In the genomic region with DNA sequence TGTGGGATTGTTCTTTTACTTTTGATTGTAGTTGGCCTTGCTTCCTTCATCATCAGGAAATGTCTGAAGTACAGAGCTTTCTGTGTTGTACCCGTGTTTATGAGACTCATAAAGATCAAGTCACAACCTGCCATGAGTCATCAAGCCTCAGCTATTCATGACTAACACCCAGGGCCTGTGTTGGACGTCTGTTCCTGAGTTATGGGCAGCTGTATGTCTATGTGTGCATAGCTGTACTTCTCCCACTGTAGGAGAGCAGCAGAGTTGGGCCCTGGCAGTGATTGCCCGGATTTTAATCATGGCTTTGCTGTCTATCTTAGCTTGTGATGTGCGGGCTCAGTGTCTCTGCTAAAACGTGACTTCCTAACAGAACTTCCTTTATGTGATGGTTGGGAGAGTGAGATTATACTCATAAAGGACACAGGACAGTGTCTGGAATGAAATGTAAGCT, we compare ENCODE assay signal across 12 mouse cellular contexts. TPM values are rescaled to one million over a fixed set of nuclear protein-coding genes. Genes with fewer than 3 reads are reported as not detected.
A peak's percentile ranks its signal among the peaks of the same experiment; 100 is the strongest.
DNase-seq lines count a peak whose midpoint lies in the region; ATAC-seq and TF ChIP-seq lines count a peak whose summit lies in the region.
"Had no signal": no experiment of that assay in that cellular context is flagged by ENCODE, and none has a peak within 500 bp of the region (broad histone marks: within the 10 kb centered on the region; RNA-seq: fewer than 3 reads in every experiment).

No protein-coding gene starts in this region.

- no peak overlapping the region for H3K9ac ChIP-seq in heart, embryonic 13.5 days
- H3K9ac ChIP-seq in liver, embryonic 12.5 days = no peak overlapping the region
- H3K9ac ChIP-seq: stomach, embryonic 15.5 days had no signal

- H3K27me3 ChIP-seq in heart, embryonic 13.5 days (replicated peaks) = no peaks in the 10 kb centered on the region
- no peaks in the 10 kb centered on the region for H3K27me3 ChIP-seq in heart, embryonic 10.5 days (ENCODE audit: insufficient read depth, poor library complexity, severe bottlenecking)
- H3K27me3 ChIP-seq in C2C12 (ENCODE audit: control insufficient read depth, insufficient read depth, insufficient read length) = no peaks in the 10 kb centered on the region
- H3K27me3 ChIP-seq in liver, embryonic 12.5 days (replicated peaks) = no peaks in the 10 kb centered on the region
- H3K27me3 ChIP-seq: stomach, embryonic 15.5 days had no signal

- peak overlapping the region; percentile 48 for H3K27ac ChIP-seq in heart, embryonic 13.5 days (replicated peaks)
- H3K27ac ChIP-seq in heart, embryonic 10.5 days = no peak overlapping the region
- peak overlapping the region; percentile 69; the same call in 1 of the 2 replicates for H3K27ac ChIP-seq in bone marrow, adult 2 months (ENCODE audit: control insufficient read depth, insufficient read depth, low read depth, low read length, poor library complexity)
- H3K27ac ChIP-seq in liver, embryonic 12.5 days = peak overlapping the region; percentile 57
- H3K27ac ChIP-seq: stomach, embryonic 15.5 days had no signal

- WGBS in heart, embryonic 13.5 days = 57% methylated on average over 5 of the region's 5 CpGs
- WGBS in heart, embryonic 10.5 days = 66% methylated on average over 5 of the region's 5 CpGs
- WGBS in bone marrow, adult 2 months = 25% methylated on average over 5 of the region's 5 CpGs
- 25% methylated on average over 5 of the region's 5 CpGs for WGBS in liver, embryonic 12.5 days (ENCODE audit: insufficient replicate concordance)

- 0 out of 2 replicates have a peak, but pooled peaks cover 5% of the 10 kb centered on the region for H3K4me1 ChIP-seq in heart, embryonic 13.5 days
- H3K4me1 ChIP-seq in heart, embryonic 10.5 days = no peaks in the 10 kb centered on the region
- H3K4me1 ChIP-seq in bone marrow, adult 2 months (ENCODE audit: control insufficient read depth, insufficient read depth, low read length) = no peaks in the 10 kb centered on the region; the same call in 1 of the 2 replicates
- H3K4me1 ChIP-seq in liver, embryonic 12.5 days = peaks cover 22% of the 10 kb centered on the region
- H3K4me1 ChIP-seq: stomach, embryonic 15.5 days had no signal

- H3K4me2 ChIP-seq in heart, embryonic 13.5 days = no peak overlapping the region
- H3K4me2 ChIP-seq in liver, embryonic 12.5 days = peak overlapping the region; percentile 20
- H3K4me2 ChIP-seq: stomach, embryonic 15.5 days had no signal

- peaks cover 41% of the 10 kb centered on the region for H3K79me2 ChIP-seq in C2C12 (ENCODE audit: control insufficient read depth, insufficient read depth)

- DNase-seq in heart, embryonic 10.5 days (ENCODE audit: low spot score) = no peak
- no peak for DNase-seq in embryo, embryonic 9.5 days (ENCODE audit: extremely low spot score)
- no peak for DNase-seq in embryo, embryonic 10 days (ENCODE audit: low spot score)
- no peak for DNase-seq in lung, adult 18-20 months
- DNase-seq: cerebellum, postnatal 10 days; lung, postnatal 36 days had no signal

- H3K79me3 ChIP-seq in C2C12 (ENCODE audit: low read depth) = peaks cover 6% of the 10 kb centered on the region

- H3K9me3 ChIP-seq in heart, embryonic 13.5 days = no peaks in the 10 kb centered on the region
- H3K9me3 ChIP-seq in heart, embryonic 10.5 days = no peaks in the 10 kb centered on the region
- no peaks in the 10 kb centered on the region for H3K9me3 ChIP-seq in liver, embryonic 12.5 days (replicated peaks)
- H3K9me3 ChIP-seq: stomach, embryonic 15.5 days had no signal

- TF ChIP-seq CTCF in C2C12 (IDR thresholded peaks at IDR 0.05; ENCODE audit: control insufficient read depth, insufficient read depth, insufficient read length) = no peak
- no peak for TF ChIP-seq CTCF in bone marrow, adult 2 months (IDR thresholded peaks at IDR 0.05; ENCODE audit: control insufficient read depth, insufficient read depth, low read length)

- H3K36me3 ChIP-seq in heart, embryonic 13.5 days = peaks cover 94% of the 10 kb centered on the region
- peaks cover 81% of the 10 kb centered on the region for H3K36me3 ChIP-seq in heart, embryonic 10.5 days
- peaks cover 86% of the 10 kb centered on the region for H3K36me3 ChIP-seq in C2C12 (ENCODE audit: control insufficient read depth, insufficient read depth)
- H3K36me3 ChIP-seq in liver, embryonic 12.5 days = peaks cover 86% of the 10 kb centered on the region

- no peak for TF ChIP-seq POLR2A in bone marrow, adult 2 months (IDR thresholded peaks at IDR 0.05; ENCODE audit: borderline replicate concordance, control insufficient read depth, low read depth, low read length)

- H3ac ChIP-seq in C2C12 (ENCODE audit: control insufficient read depth, insufficient read length, low read depth) = no peak overlapping the region

- ATAC-seq in heart, embryonic 13.5 days (ENCODE audit: extremely low read depth, insufficient number of reproducible peaks, low FRiP score, low TSS enrichment) = no peak
- no peak for ATAC-seq in liver, embryonic 12.5 days
- ATAC-seq: forebrain, embryonic 14.5 days had no signal

- no peak overlapping the region for H3K4me3 ChIP-seq in heart, embryonic 13.5 days
- no peak overlapping the region for H3K4me3 ChIP-seq in heart, embryonic 10.5 days
- H3K4me3 ChIP-seq in C2C12 (ENCODE audit: insufficient read depth, poor library complexity, severe bottlenecking) = no peak overlapping the region
- no peak overlapping the region for H3K4me3 ChIP-seq in bone marrow, adult 2 months (replicated peaks; ENCODE audit: control insufficient read depth, low read depth, low read length)
- H3K4me3 ChIP-seq in liver, embryonic 12.5 days = no peak overlapping the region
- H3K4me3 ChIP-seq: stomach, embryonic 15.5 days had no signal

TF ChIP-seq in C2C12, 6 proteins besides CTCF, POLR2A, EP300 and RAD21:
- TF ChIP-seq MAX (IDR thresholded peaks at IDR 0.05) = no peak
- no peak for TF ChIP-seq MYOG (IDR thresholded peaks at IDR 0.05; ENCODE audit: control insufficient read depth, extremely low read depth, insufficient read length)
- peak; percentile 67 for TF ChIP-seq MYOD1 (IDR thresholded peaks at IDR 0.05; ENCODE audit: control insufficient read depth, insufficient read length, low read depth)
- TF ChIP-seq FOSL1 (IDR thresholded peaks at IDR 0.05; ENCODE audit: insufficient read depth, low read length, poor library complexity, severe bottlenecking) = peak; percentile 93
- no peak for TF ChIP-seq USF1 (IDR thresholded peaks at IDR 0.05; ENCODE audit: low read depth)

RNA-seq across cellular contexts. Expression of a gene that starts 31.3 kb away (rescaled TPM):
- 29.2 and 40.0 TPM in 2 replicates for polyA plus RNA-seq in heart, embryonic 13.5 days (2015; fragmentation: Nextera tagmentation; extraction: Ambion mirVana)
- polyA plus RNA-seq in heart, embryonic 10.5 days (2016; fragmentation: Nextera tagmentation; extraction: Ambion mirVana) = 31.5 and 31.6 TPM in 2 replicates
- polyA plus RNA-seq in C2C12 (2012; fragmentation: generic; extraction: Trizol) = 23.6 TPM
- polyA plus RNA-seq in bone marrow, adult 2 months (2011; ENCODE audit: insufficient read depth, insufficient read length, low replicate concordance, missing spikeins) = 32.3 and 72.0 TPM in 2 replicates
- polyA plus RNA-seq in liver, embryonic 12.5 days (2016; fragmentation: Nextera tagmentation; extraction: Ambion mirVana) = 17.1 and 19.0 TPM in 2 replicates

RNA-seq across cellular contexts. Expression of a gene that starts 46.8 kb away (rescaled TPM):
- polyA plus RNA-seq in heart, embryonic 13.5 days (2015; fragmentation: Nextera tagmentation; extraction: Ambion mirVana) = not detected in 2 replicates
- not detected in 2 replicates for polyA plus RNA-seq in heart, embryonic 10.5 days (2016; fragmentation: Nextera tagmentation; extraction: Ambion mirVana)
- 0.23 TPM for polyA plus RNA-seq in C2C12 (2012; fragmentation: generic; extraction: Trizol)
- polyA plus RNA-seq in bone marrow, adult 2 months (2011; ENCODE audit: insufficient read depth, insufficient read length, low replicate concordance, missing spikeins) = not detected in 2 replicates
- polyA plus RNA-seq in liver, embryonic 12.5 days (2016; fragmentation: Nextera tagmentation; extraction: Ambion mirVana) = not detected in 2 replicates
- polyA plus RNA-seq: forebrain, embryonic 14.5 days had no signal

RNA-seq across cellular contexts. Expression of a gene that starts 52.6 kb away (rescaled TPM):
- 18.4 and 18.7 TPM in 2 replicates for polyA plus RNA-seq in heart, embryonic 13.5 days (2015; fragmentation: Nextera tagmentation; extraction: Ambion mirVana)
- 24.5 and 25.0 TPM in 2 replicates for polyA plus RNA-seq in heart, embryonic 10.5 days (2016; fragmentation: Nextera tagmentation; extraction: Ambion mirVana)
- 11.8 TPM for polyA plus RNA-seq in C2C12 (2012; fragmentation: generic; extraction: Trizol)
- polyA plus RNA-seq in bone marrow, adult 2 months (2011; ENCODE audit: insufficient read depth, insufficient read length, low replicate concordance, missing spikeins) = 11.5 and 17.5 TPM in 2 replicates
- polyA plus RNA-seq in liver, embryonic 12.5 days (2016; fragmentation: Nextera tagmentation; extraction: Ambion mirVana) = 19.9 and 20.7 TPM in 2 replicates
